Mouse (Mus musculus): ENCODE measurements around the gene Lztr1.

DNA sequence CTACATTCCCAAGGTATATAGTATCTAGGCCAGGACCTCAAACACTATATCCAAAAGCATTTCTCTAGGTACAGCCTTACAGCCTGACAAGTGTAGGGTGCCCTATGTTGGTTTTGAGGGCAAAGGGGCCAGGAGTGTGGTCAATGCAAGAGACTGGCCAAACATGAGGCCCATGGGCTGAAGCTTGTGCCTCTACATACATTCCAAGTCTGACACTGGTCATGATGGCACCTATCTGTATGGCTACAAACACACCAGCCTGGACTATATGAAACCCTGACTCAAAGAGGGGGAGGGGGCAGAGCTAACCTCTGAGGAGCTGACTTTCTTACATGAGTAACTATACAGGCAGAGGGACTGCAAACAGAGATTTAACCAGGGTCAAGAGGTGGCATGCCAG, 19.1 kb downstream of the Lztr1 start:
- TF ChIP-seq CTCF (IDR thresholded peaks at IDR 0.05; ENCODE audit: low read depth) = no peak
- TF ChIP-seq EP300 (IDR thresholded peaks at IDR 0.05; ENCODE audit: low read depth) = no peak
